Mouse (Mus musculus) lung, adult 18-20 months (tissue): ENCODE results near the gene Pam.

Source experiments
- DNase-seq, 2 experiments: peaks; one replicate each; pipeline ENCODE4 v3.0.0; 2022; ENCODE audit warnings: mixed read lengths in 2 of 2

Pam gene

GRCm38 (mm10) chr1:97754392-97754791 lies 341.1 kb downstream of the Pam start:
- no peak for DNase-seq

GRCm38 (mm10) chr1:97753216-97753615 lies 342.2 kb downstream of the Pam start:
- DNase-seq, result no peak

- DNase-seq, result no peak
These were observed 347.3 kb downstream of the Pam start for GRCm38 (mm10) chr1:97748163-97748562.

- DNase-seq, result no peak
These were observed 349.2 kb downstream of the Pam start for GRCm38 (mm10) chr1:97746261-97746660.

GRCm38 (mm10) chr1:97745712-97746111 lies 349.7 kb downstream of the Pam start:
- no peak for DNase-seq
